Mouse (Mus musculus) neutrophil, adult 5-6 weeks (primary cell): ENCODE results near the gene Wasf1. TPM values are rescaled to one million over a fixed set of nuclear protein-coding genes. Genes with fewer than 3 reads are reported as not detected.

Experiments
- ATAC-seq: fragments of 151-379, 151-347 bp; 2 replicates; pipeline ENCODE4 v1.8.0; 2017; ENCODE audit warnings: mild to moderate bottlenecking, moderate TSS enrichment; ENCODE audit not compliant: insufficient number of reproducible peaks, poor library complexity, low FRiP score, severe bottlenecking; ENCODE audit errors: extremely low read depth
- total RNA-seq: library from RNA; stranded (forward); fragments of 200-1000 nt; gene quantifications from 2 replicates; pipeline ENCODE4 v1.2.3, GENCODE M21; 2017

The Wasf1 gene
- total RNA-seq, result not detected in 2 replicates

DNA sequence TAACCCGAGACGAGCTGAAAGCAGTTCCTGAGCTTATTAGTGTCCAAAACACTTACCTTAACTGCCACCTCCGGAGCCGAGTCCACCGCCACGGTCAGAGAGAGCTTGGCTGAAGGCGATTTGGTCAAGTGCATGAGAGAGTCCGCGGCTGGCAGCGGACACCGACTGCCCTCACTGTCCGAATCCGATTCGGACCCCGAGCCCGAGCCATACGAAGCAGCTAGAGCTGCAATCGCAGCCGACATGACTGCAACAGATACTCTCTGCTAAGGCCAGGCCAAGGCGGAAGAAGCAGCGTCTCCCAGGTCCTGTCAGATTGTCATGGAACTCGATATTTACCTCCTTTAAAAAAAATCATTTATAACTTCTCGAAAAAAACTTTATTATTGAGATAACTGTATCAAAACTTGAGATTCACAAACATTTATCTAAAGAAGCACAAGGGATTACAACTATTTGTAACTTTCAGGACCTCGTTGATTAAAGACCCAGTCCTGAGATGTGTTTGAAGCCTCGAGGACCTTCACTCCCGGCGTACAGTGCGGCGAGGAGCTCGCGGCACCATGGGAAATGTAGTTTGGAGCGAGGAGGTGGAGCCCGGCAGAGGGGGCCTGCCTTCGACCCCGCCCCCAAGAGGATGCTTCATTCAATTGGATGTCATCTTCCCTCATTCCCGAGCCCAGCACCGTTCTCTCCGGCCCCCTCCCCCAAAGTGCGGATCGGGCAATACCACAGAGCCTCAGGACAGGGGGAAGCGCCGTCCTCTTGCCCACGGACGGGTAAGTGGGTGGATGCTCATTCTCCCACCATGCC, at the start of gene Wasf1, which contains the start of gene Cdc40:
Wasf1 (plus strand) TSS at position 645 of the 813 bp plus-strand sequence.
Cdc40 (minus strand) TSS at position 481 of the 813 bp plus-strand sequence.
- peak; percentile 96 for ATAC-seq

DNA sequence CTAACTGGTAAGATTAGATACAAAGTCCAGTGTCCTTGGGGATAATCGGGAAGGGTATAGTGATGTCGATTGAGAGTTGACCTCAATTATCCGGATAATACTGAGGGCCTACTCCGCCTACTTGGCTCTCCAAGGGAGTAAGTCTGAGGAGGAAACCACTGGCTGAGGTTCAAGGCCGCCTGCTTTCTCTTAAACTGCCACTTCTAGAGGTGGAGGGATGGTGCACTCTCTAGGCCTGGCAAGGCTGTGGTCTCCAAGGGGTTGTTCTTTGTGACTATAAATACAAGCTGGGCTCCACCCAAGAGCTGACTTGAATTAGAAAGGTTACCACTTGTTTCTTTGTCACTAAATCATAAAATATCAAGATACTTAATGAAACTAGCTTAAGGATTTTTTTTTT, 43.2 kb upstream of the Wasf1 start:
- no peak for ATAC-seq

DNA sequence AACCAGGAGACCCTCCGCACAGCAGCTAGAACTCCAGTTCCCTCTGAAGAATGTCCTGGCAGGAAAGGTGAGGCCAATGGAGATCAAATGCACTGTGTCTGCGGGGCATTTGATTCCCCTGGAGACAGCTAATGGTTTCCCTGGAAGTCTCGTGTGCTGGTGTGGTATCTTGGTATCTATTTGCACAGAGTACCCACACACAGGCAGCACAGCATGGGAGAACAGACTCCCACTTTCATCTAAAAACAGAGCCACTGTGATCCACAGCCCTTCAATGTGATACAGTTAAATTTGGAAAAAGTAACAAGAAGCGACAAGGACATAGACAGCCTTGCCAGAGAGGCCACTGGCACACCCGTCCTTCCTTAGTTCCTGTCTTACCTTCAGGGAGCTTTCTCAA, 39.4 kb upstream of the Wasf1 start:
- ATAC-seq, result no peak

DNA sequence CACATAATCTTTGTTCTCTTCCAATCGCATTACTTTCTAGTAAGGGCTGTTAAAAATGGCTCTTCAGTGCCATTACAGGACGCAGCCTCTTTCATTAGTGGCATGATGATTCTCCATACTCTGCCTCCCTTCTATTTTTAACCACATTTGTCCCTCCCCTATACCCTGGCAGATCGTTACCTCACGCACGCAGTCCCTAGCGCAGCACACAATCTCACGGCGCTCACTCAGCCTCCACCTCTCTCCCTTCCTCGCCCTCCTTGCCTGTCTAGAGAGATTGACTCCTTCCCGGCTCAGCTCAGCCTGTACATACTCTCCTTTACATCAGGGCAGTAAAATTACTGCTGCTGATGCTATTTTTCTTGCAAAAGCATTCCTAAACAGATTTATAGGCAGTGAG, 38.7 kb upstream of the Wasf1 start:
- no peak for ATAC-seq

DNA sequence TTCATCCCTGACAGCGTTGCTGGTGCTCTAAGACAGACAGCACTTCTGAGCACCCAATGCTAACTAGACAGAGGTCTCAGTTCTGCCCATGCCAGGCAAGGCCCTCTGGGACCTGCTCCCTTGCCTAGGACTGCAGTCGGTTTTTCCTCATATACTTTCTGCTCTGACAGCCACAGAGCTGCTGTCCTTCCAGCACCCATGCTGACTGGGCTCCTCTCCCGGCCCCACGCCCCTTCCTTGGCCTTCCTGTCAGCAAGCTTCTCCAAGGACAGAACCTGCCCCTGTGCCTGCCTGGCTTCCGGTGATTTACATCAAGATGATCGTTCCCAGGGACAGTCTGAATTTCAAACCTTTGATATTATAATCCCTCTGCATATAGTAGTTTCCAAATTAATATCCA, 37.6 kb upstream of the Wasf1 start:
- ATAC-seq, result no peak

DNA sequence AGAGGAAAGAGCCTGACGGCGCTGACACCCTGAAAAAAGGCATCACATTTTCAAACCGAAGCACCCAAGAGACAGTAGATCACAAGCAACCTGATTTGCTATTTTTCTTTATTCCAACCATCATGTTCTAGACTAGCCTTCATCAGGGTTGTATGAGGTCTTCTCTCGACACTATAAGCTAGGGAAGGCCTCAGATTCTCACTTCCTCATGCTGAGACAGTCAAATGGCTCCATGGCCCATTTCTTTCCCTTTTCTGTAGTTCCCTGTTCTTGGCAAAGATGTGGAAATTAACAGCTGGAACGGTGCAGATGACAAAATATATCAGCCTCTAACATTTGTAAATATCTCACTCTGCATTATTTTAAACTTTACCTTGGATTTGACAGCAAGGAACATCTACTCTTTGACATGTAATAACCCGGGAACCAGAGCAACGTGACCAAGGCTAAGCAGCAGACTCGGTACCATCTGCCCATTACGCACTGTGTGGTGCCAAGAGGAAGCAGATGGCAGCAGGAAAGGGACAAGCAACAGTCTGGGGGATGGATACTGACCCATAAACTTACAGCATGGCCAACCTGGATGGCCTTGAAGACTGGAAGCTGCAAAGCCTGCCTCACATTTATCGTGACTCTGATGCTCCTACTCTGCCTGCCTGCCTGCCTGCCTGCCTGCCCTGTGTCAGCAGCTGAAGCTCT, 36.0 kb upstream of the Wasf1 start:
- ATAC-seq, result no peak

DNA sequence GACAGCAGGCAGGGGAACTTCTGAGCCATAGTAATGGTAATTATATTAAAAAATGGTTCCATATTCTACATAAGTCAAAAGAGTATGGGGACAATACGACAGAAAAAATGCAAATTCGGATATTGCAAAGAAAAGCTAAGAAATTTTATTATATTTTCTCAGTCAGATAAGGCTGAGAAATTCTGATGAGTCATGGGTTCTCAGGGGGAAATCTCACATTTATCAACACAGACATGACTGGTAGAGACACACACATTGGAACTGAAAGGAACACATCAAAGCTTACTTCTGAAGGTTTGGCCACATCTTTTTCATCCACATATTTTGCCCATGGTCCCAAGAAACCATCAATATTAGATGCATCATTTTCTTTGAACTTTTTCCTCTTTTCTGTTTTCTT, 32.6 kb upstream of the Wasf1 start:
- ATAC-seq, result no peak

DNA sequence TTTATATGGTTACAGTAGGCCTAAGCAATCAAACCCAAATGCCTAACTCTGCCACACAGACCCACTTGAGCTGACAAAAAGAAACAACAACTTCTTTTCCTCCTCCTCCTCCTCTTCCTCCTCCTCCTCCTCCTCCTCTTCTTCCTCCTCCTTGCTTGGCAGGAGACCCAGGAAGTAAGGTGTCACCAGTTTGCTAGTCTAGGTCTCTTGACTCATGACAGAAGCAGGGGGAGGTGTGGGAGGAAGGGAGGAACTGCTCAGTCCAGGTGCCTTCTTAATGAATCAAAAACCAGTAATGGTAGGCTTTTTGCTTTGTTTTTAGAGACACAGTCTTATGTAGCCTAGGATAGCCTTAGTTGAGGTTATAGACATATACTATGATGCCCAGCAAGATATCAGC, 32.1 kb upstream of the Wasf1 start:
- no peak for ATAC-seq

DNA sequence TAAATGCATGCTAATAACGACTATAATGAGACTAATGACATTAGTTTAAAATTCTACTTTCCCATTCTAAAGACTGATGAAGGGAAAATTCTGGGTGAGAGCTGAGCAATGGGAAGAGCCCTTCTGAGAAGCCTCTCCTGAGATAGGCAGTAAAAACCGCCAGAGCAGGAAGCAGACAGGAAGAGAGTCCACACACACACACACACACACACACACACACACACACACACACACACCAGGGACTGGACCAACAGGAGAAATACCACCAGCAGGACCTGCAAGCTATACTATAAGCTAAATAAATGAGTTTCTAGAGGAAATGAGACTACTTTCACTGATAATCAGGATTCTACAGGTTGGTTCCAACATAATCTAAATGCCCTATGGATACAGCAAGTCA, 27.7 kb upstream of the Wasf1 start:
- ATAC-seq, result no peak

DNA sequence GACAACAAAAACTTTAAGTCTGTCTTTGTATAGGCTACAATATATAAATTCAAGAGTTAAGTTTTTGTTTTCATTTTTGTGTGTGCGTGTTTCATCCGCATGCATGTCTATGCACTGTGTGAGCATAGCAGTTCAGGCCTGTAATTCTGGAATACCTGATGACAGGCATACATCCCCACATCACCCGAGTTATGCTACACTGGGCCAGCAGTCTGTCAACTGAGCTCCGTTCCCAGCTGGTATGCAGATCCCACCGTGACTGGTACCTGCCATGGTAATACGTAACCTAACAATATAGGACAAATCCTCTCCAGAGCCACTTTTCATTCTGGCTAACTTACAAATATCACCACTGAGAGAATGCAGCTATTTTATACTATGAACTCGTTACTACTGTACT, 26.6 kb upstream of the Wasf1 start:
- no peak for ATAC-seq

DNA sequence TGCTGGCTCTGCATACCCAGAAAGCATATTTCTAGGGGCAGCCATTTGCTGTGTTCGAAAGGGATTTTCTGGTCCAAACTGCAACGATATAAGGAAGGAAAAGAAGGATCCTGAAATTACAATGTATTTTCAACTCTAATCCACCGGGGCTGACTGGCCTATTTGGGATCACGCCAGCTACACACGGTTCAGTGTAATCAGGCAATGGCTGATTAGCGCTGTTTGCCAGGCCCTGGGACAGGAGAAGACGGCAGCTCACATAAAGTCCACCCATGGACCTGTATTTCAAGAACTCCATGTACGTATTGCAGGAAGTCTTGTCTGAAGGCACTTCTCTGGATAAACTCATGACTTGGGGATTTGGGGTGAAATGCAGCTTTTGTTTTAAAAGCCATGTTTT, 25.7 kb upstream of the Wasf1 start:
- ATAC-seq, result no peak

DNA sequence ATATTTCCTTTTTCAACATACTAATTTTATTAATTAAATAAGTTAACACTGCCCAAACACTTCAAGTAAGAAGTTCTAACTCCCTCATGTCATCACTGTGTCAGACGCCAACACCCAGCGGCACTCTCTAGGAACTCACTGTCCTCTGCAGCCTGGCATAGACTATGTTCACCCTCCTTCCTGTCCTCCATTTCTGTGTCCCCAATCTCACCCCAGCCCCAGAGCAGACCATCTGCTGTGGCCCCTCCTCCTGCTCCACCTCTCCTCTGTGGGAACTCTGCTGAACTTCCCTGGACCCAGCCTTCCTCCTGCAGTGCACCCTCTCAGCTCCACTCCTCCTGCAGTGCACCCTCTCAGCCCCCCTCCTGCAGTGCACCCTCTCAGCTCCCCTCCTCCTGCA, 15.2 kb upstream of the Wasf1 start:
- no peak for ATAC-seq

DNA sequence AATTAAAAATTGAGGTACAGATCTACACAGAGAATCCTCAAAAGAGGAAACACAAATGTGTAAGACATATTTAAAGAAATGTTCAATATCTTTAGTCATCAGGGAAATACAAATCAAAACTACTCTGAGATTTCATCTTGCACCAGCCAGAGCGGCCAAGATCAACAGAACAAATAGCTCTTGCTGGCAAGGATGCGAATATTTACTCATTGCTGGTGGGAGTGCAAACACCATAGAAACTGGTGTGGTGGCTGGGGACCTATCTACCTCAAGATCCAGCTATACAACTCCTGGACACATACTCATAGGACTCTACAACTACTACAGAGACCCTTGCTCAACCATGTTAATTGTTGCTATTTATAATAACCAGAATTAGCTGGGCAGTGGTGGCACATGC, 12.0 kb upstream of the Wasf1 start:
- no peak for ATAC-seq

DNA sequence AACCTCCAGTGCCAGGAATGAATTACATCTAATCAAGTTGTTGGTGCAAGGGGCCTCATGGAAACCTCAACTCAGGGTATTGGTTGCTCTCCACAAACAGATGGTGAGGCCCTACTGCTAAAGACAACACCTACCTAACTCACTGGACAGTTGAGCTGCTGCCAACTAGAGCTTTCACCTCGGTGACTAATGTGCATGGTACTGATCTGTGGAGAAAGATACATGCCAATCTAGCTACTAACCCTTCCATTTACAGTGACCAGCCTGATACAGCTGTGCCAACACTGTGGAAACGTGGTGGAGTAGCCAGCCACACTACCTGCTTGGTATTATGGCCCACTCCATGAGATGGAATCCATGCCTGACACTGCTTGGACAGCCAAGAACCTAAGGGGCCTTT, 11.2 kb upstream of the Wasf1 start:
- no peak for ATAC-seq

DNA sequence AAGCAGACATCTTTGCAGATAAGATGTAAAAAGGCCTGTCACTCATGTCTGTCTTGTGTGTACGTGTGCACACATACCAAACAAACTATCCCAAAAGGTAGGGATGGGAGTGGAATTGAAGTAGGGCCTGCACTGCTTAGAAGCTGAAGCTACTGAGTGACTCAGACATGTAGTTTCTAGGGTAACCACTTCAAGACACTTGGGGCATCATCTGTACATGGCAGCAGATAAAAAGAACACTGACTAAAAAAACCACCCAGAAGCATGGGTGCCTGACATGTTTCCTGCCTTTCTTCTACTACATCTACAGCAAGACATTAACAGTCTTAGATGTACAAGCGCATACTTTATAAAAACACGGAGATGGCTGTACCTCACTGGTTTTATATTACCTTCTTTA, 5.0 kb upstream of the Wasf1 start:
- ATAC-seq, result no peak

DNA sequence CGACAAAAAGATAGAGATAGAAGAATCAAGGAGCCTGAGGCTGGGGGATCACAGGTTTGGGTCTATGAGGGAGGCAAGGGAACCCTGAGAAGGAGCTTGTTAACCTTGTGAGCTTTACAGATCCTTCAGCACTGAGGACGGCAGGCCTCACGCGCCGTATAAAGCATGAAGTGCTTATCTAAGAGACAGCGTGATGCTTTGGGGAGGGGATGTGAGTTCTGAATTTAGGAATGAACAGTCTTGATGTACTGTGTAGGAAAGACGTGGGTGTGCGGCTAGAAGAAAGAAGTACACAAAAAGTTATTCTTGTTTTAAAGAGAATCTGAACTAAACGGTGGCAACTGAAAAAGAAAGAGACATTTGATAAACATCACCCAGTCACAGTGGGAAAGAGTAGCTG, 3.3 kb upstream of the Wasf1 start:
- no peak for ATAC-seq

DNA sequence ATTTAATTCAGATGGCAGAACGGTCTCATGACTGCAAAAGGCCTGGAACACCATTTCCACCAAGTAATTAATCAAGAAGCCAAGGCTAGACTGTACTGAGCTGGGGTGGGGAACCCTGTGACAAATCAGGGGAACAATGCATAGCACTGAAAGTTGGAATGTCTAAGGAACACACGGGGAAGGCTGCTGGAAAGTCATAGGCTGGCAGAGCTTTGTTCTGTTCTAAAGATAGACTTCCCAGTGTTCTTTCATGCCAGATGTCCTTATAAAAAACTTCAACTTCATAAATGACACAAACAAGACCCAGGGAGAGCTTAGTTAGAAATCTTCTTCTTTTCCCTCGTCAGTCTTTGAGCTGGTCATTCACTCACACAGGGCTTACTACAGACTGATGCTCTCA, 2.0 kb upstream of the Wasf1 start:
- ATAC-seq, result no peak

DNA sequence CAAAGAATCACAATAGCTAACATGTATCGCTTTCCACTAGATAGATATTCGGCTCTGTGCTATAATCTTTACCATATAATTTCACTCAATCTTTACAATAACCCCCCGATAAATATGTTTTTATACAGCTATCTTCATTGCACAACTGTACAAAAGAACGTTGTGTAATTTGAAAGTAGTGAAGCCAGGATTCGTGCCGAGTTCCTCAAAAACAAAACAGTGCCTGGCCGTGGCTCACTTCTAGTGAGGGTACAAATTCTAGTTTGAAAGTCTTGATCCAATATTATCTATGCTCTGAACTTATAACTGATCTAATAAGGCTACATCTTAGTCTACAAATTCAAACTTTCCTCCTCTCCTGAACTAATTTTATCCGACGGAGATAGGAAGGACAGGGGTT, 942 bp upstream of the Wasf1 start:
- ATAC-seq, result no peak

DNA sequence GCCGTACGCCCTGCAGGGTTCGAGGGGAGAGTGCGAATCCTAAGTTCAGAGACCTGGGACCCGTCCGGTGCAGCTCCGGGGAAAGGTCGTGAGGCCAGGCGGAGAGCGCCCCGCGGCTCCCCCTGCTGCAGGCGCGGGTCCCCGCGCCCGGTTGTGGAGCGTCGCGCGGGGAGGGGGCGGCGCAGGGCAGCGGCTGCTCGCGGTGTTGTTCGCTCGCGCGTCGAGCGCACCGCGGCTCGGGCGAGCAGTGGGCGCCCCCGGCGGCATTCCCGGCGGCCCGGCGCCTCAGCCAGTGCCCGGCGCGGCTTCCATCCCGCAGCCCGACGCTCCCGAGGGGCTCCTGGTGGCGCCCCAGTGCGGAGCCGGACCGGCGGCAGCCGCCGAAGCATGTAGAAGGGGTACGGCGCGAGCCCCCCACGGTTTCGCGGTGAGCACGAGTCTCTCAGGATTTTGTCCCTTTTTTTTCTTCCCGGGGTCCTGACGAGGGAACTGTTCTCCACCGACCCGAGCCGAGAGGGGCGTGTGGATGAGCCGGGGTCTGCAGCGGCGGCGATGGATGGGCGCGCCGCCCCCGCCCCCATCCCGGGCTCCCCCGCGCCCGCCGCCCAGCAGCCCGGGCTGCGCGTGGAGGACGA, 486 bp downstream of the Wasf1 start:
- 0 out of 2 replicates have a peak, but pooled peaks have one; percentile 2 for ATAC-seq

DNA sequence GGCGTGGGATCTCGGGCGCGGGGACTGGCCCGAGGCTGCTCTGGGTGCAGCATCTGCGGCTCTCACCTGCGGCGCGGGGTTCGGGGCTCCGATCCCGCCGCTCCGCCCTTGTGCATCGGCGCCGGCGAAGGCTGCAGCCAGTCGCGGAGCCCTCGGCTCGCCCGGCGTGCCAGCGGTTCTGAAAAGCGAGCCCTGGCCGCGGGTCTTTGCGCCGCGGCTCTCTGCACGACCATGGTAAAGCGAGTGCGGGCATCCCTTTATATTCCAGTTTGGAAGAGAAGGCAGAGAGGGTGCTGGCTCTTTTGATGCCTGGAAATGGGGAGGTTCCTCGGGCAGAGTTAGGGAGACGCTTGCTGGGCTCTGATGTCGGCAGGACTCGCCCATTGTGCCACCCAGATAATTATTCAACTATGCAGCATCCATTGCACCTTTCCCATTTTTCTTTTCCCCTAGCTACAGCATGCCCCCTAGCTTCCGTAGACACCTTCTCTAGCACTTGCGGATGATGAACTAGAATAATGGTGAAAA, 1.1 kb downstream of the Wasf1 start:
- ATAC-seq, result no peak
